10 mouse cellular contexts compared by ENCODE assay signal in genomic region chrX:48899555-48899954, GRCm38 (mm10). TPM values are rescaled to one million over a fixed set of nuclear protein-coding genes. Genes with fewer than 3 reads are reported as not detected.
A peak's percentile ranks its signal among the peaks of the same experiment; 100 is the strongest.
DNase-seq lines count a peak whose midpoint lies in the region; ATAC-seq and TF ChIP-seq lines count a peak whose summit lies in the region.
"Had no signal": no experiment of that assay in that cellular context is flagged by ENCODE, and none has a peak within 500 bp of the region (broad histone marks: within the 10 kb centered on the region; RNA-seq: fewer than 3 reads in every experiment).

No protein-coding gene starts in this region.

- peak; percentile 87 for TF ChIP-seq CTCF in gastrocnemius, adult 2 months (IDR thresholded peaks at IDR 0.05)
- TF ChIP-seq CTCF in lung, embryonic 14.5 days (IDR thresholded peaks at IDR 0.05; ENCODE audit: low read depth): peak; percentile 59
- TF ChIP-seq CTCF in lung, adult 2 months (IDR thresholded peaks at IDR 0.05; ENCODE audit: insufficient read depth, low read length): no peak; the same call in 1 of the 2 replicates

- WGBS in lung, embryonic 14.5 days: 45% methylated on average over 5 of the region's 5 CpGs
- WGBS in lung, adult 2 months: 46% methylated on average over 5 of the region's 5 CpGs

- H3K4me3 ChIP-seq in gastrocnemius, adult 2 months: peak overlapping the region; percentile 63
- no peak overlapping the region for H3K4me3 ChIP-seq in lung, embryonic 14.5 days (ENCODE audit: low read depth, low read length)
- H3K4me3 ChIP-seq in lung, adult 2 months (replicated peaks; ENCODE audit: extremely low read depth, low read depth, low read length): no peak overlapping the region
- H3K4me3 ChIP-seq: megakaryocyte, embryonic 14.5 days had no signal

- DNase-seq in gastrocnemius, adult 2 months: no peak
- DNase-seq in gastrocnemius, postnatal 25 days: no peak
- peak; percentile 65 for DNase-seq in lung, embryonic 14.5 days
- no peak for DNase-seq in lung, adult 2 months
- peak; percentile 8 for DNase-seq in ZHBTc4 (ENCODE audit: low read depth, low spot score)
- peak; percentile 25 to 42 for DNase-seq in layer of hippocampus, postnatal 10 days (ENCODE audit: low spot score in 2 of 2)
- DNase-seq in urinary bladder, adult 2 months (ENCODE audit: low spot score): no peak

- H3K4me1 ChIP-seq in lung, embryonic 14.5 days (ENCODE audit: insufficient read depth): no peaks in the 10 kb centered on the region
- H3K4me1 ChIP-seq in lung, adult 2 months (ENCODE audit: control insufficient read depth, insufficient read depth, low read length): no peaks in the 10 kb centered on the region
- H3K4me1 ChIP-seq: megakaryocyte, embryonic 14.5 days had no signal

- no peak overlapping the region for H3K9ac ChIP-seq in lung, embryonic 14.5 days

- intact Hi-C loops in gastrocnemius, adult 2 months (cut with DNase I): loop anchor here (5.0 kb wide), 1 partner anchor 408 kb away; no protein-coding TSS in a partner anchor

- no peak overlapping the region for H3K4me2 ChIP-seq in lung, embryonic 14.5 days

- no peaks in the 10 kb centered on the region for H3K27me3 ChIP-seq in lung, embryonic 14.5 days (ENCODE audit: insufficient read depth, low read length)

- peak overlapping the region; percentile 13; the same call in 1 of the 2 replicates for H3K27ac ChIP-seq in gastrocnemius, adult 2 months
- H3K27ac ChIP-seq in lung, embryonic 14.5 days (ENCODE audit: low read depth): no peak overlapping the region

- no peak for TF ChIP-seq POLR2A in lung, adult 2 months (IDR thresholded peaks at IDR 0.05; ENCODE audit: borderline replicate concordance, extremely low read depth, low read depth, low read length)

- no peaks in the 10 kb centered on the region for H3K36me3 ChIP-seq in lung, embryonic 14.5 days (ENCODE audit: insufficient read depth)

- no peaks in the 10 kb centered on the region for H3K9me3 ChIP-seq in lung, embryonic 14.5 days (ENCODE audit: low read depth, low read length)
- H3K9me3 ChIP-seq: megakaryocyte, embryonic 14.5 days had no signal

- ATAC-seq in lung, embryonic 14.5 days (ENCODE audit: insufficient read depth): no peak
- no peak for ATAC-seq in frontal cortex, adult (ENCODE audit: low TSS enrichment)

RNA-seq across cellular contexts. Expression of gene Gm595, which starts 22.0 kb away (rescaled TPM):
- total RNA-seq in gastrocnemius, adult 2 months (2021): not detected
- not detected for total RNA-seq in gastrocnemius, postnatal 25 days (2021)
- not detected in 2 replicates for polyA plus RNA-seq in lung, embryonic 14.5 days (2014; fragmentation: Nextera tagmentation; extraction: Ambion mirVana)
- polyA plus RNA-seq in lung, adult 2 months (2012; rRNA removed): not detected in 2 replicates
- not detected for total RNA-seq in layer of hippocampus, postnatal 10 days (2021)
- not detected in 2 replicates for polyA plus RNA-seq in urinary bladder, adult 2 months (2012; rRNA removed)
- total RNA-seq: hematopoietic stem cell, adult 5-6 weeks had no signal

Comparison
In these comparisons a context has a peak if more than half of its experiments do, and no peak if none do; other contexts are left out.
1. DNase-seq: peak in lung, embryonic 14.5 days (single experiment), ZHBTc4 (single experiment) and layer of hippocampus, postnatal 10 days (2 of 2); none in gastrocnemius, adult 2 months (single experiment), gastrocnemius, postnatal 25 days (single experiment), lung, adult 2 months (single experiment) and urinary bladder, adult 2 months (single experiment).